ENCODE assay signal across 12 mouse cellular contexts in the genomic region with DNA sequence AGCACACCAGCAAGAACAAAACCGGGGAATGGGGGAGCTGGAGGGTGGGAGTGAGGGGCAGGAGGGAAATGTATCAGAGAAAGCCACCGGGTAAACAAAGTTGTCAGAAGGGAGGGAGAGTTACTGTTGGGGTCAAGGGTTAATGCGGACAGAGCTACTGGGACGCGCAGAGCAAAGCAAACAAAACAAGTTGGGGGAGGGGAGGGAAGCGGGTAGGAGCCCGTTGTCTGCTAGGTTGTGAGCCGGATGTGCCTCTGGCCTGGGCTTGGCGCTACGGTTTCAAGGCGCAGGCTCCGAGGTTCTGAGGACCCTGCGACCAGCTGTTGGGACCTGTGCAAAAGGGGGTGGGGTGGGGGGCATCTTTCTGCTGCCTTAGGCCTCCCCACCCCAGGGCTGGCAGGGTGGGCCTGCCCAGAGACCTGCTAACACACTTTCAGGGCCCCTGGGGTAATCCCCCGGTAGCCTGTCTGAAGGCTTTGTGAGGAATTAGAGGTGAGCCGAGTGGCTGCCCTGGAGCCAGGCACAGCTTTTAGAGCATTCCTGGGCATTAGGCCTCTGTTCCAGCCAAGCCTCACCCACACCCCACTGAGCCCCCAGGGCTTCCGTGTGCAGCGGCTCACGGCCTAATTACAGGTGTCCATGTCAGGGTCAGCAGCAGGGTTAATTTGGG. TPM values are rescaled to one million over a fixed set of nuclear protein-coding genes. Genes with fewer than 3 reads are reported as not detected.
DNase-seq lines count a peak whose midpoint lies in the region; ATAC-seq and TF ChIP-seq lines count a peak whose summit lies in the region.
"Had no signal": no experiment of that assay in that cellular context is flagged by ENCODE, and none has a peak within 500 bp of the region (broad histone marks: within the 10 kb centered on the region; RNA-seq: fewer than 3 reads in every experiment).

No protein-coding gene starts in this region.

- intact Hi-C loops in gastrocnemius, adult 2 months (cut with DNase I) = no loop called here
- intact Hi-C loops in left cerebral cortex, postnatal 36 days (cut with DNase I) = no loop called here

- H3K27me3 ChIP-seq in heart, embryonic 10.5 days (ENCODE audit: insufficient read depth, poor library complexity, severe bottlenecking) = peaks cover 50% of the 10 kb centered on the region
- peaks cover 50% of the 10 kb centered on the region for H3K27me3 ChIP-seq in kidney, embryonic 16.5 days (ENCODE audit: insufficient read depth, low read length)
- peaks cover 15% of the 10 kb centered on the region for H3K27me3 ChIP-seq in midbrain, embryonic 13.5 days

- no peak for TF ChIP-seq CTCF in gastrocnemius, adult 2 months (IDR thresholded peaks at IDR 0.05)

- peak overlapping the region; percentile 31 for H3K4me3 ChIP-seq in heart, embryonic 10.5 days
- no peak overlapping the region for H3K4me3 ChIP-seq in kidney, embryonic 16.5 days (ENCODE audit: low read length)
- H3K4me3 ChIP-seq in midbrain, embryonic 13.5 days (replicated peaks) = no peak overlapping the region
- no peak overlapping the region for H3K4me3 ChIP-seq in gastrocnemius, adult 2 months

- peak overlapping the region; percentile 31 for H3K4me2 ChIP-seq in kidney, embryonic 16.5 days (replicated peaks; ENCODE audit: low read depth, low read length)
- peak overlapping the region; percentile 23 for H3K4me2 ChIP-seq in midbrain, embryonic 13.5 days (replicated peaks)

- no peaks in the 10 kb centered on the region for H3K9me3 ChIP-seq in heart, embryonic 10.5 days
- no peaks in the 10 kb centered on the region for H3K9me3 ChIP-seq in kidney, embryonic 16.5 days (ENCODE audit: low read length)
- H3K9me3 ChIP-seq in midbrain, embryonic 13.5 days = no peaks in the 10 kb centered on the region

- H3K9ac ChIP-seq in kidney, embryonic 16.5 days (replicated peaks; ENCODE audit: low read length) = peak overlapping the region; percentile 37; the same call in 1 of the 2 replicates
- H3K9ac ChIP-seq in midbrain, embryonic 13.5 days (replicated peaks) = no peak overlapping the region

- H3K27ac ChIP-seq in heart, embryonic 10.5 days = peak overlapping the region; percentile 82
- no peak overlapping the region for H3K27ac ChIP-seq in kidney, embryonic 16.5 days (ENCODE audit: low read length)
- no peak overlapping the region for H3K27ac ChIP-seq in midbrain, embryonic 13.5 days
- H3K27ac ChIP-seq in gastrocnemius, adult 2 months = no peak overlapping the region

- 4% methylated on average over 18 of the region's 18 CpGs for WGBS in heart, embryonic 10.5 days
- 3% methylated on average over 18 of the region's 18 CpGs for WGBS in kidney, embryonic 16.5 days
- WGBS in midbrain, embryonic 13.5 days = 2% methylated on average over 18 of the region's 18 CpGs

- H3K36me3 ChIP-seq in heart, embryonic 10.5 days = no peaks in the 10 kb centered on the region
- H3K36me3 ChIP-seq in kidney, embryonic 16.5 days (ENCODE audit: insufficient read depth, low read length) = no peaks in the 10 kb centered on the region
- H3K36me3 ChIP-seq in midbrain, embryonic 13.5 days = no peaks in the 10 kb centered on the region

- no peak for DNase-seq in heart, embryonic 10.5 days (ENCODE audit: low spot score)
- DNase-seq in heart, adult 8-10 months (ENCODE audit: low spot score) = no peak
- DNase-seq in embryo, embryonic 10 days (ENCODE audit: low spot score) = peak; percentile 86
- no peak for DNase-seq in gastrocnemius, adult 2 months
- no peak for DNase-seq in left cerebral cortex, postnatal 36 days (ENCODE audit: low spot score in 2 of 2)
- DNase-seq in adrenal gland, adult 8-10 months = no peak
- DNase-seq: adrenal gland, postnatal 14 days; B cell, adult 2 months had no signal

- peaks cover 28% of the 10 kb centered on the region for H3K4me1 ChIP-seq in heart, embryonic 10.5 days
- peaks cover 16% of the 10 kb centered on the region for H3K4me1 ChIP-seq in kidney, embryonic 16.5 days (ENCODE audit: insufficient read depth, low read length)
- H3K4me1 ChIP-seq in midbrain, embryonic 13.5 days (replicated peaks) = peaks cover 10% of the 10 kb centered on the region

- peak; percentile 57 for ATAC-seq in kidney, embryonic 16.5 days (ENCODE audit: low FRiP score, low TSS enrichment)
- ATAC-seq in midbrain, embryonic 13.5 days = no peak

RNA-seq across cellular contexts. Expression of gene Tlx1, which starts 36.6 kb away (rescaled TPM):
- 1.0 and 4.1 TPM in 2 replicates for polyA plus RNA-seq in heart, embryonic 10.5 days (2016; fragmentation: Nextera tagmentation; extraction: Ambion mirVana)
- under 1 TPM in 2 of 4 experiments, not detected in 2; 0.11 to 0.14 TPM for total RNA-seq in heart, adult 8-10 months (2022)
- polyA plus RNA-seq in kidney, embryonic 16.5 days (2015; fragmentation: Nextera tagmentation; extraction: Ambion mirVana) = not detected in 2 replicates
- polyA plus RNA-seq in midbrain, embryonic 13.5 days (2015; fragmentation: Nextera tagmentation; extraction: Ambion mirVana) = 0.07 TPM in 1 of 2 replicates, not detected in the other
- total RNA-seq in gastrocnemius, adult 2 months (2021) = not detected
- total RNA-seq in left cerebral cortex, postnatal 36 days (2021) = not detected
- total RNA-seq in adrenal gland, adult 8-10 months (2022) = not detected
- total RNA-seq: layer of hippocampus, postnatal 10 days had no signal
- polyA plus RNA-seq: neural tube, embryonic 14.5 days had no signal

RNA-seq across cellular contexts. Expression of gene Kazald1, which starts 38.9 kb away (rescaled TPM):
- 3.3 and 6.3 TPM in 2 replicates for polyA plus RNA-seq in heart, embryonic 10.5 days (2016; fragmentation: Nextera tagmentation; extraction: Ambion mirVana)
- 1 to 10 TPM; 2.5 to 5.5 (median 2.8) TPM for total RNA-seq in heart, adult 8-10 months (2022)
- 14.6 and 18.4 TPM in 2 replicates for polyA plus RNA-seq in kidney, embryonic 16.5 days (2015; fragmentation: Nextera tagmentation; extraction: Ambion mirVana)
- 0.94 and 1.1 TPM in 2 replicates for polyA plus RNA-seq in midbrain, embryonic 13.5 days (2015; fragmentation: Nextera tagmentation; extraction: Ambion mirVana)
- total RNA-seq in gastrocnemius, adult 2 months (2021) = 1 to 10 TPM; 4.2 to 5.9 TPM
- total RNA-seq in left cerebral cortex, postnatal 36 days (2021) = 1 to 10 TPM; 3.4 to 4.1 TPM
- 10 to 100 TPM in 2 of 4 experiments, 1 to 10 TPM in 2; 6.2 to 13.8 (median 9.5) TPM for total RNA-seq in adrenal gland, adult 8-10 months (2022)
